Mouse (Mus musculus): Measurements from ENCODE around the gene Gm44790.

- TF ChIP-seq GATA1 (IDR thresholded peaks at IDR 0.05; ENCODE audit: low read length) (no peak), TAL1 (IDR thresholded peaks at IDR 0.05; ENCODE audit: low read length) (no peak)
Measured at GRCm38 (mm10) chr6:86394078-86394720, 32.3 kb upstream of the Gm44790 start.

Data from erythroblast, embryonic 14.5 days (primary cell).